Mouse (Mus musculus): ENCODE measurements around the gene Mus81.

Gene Mus81

DNA sequence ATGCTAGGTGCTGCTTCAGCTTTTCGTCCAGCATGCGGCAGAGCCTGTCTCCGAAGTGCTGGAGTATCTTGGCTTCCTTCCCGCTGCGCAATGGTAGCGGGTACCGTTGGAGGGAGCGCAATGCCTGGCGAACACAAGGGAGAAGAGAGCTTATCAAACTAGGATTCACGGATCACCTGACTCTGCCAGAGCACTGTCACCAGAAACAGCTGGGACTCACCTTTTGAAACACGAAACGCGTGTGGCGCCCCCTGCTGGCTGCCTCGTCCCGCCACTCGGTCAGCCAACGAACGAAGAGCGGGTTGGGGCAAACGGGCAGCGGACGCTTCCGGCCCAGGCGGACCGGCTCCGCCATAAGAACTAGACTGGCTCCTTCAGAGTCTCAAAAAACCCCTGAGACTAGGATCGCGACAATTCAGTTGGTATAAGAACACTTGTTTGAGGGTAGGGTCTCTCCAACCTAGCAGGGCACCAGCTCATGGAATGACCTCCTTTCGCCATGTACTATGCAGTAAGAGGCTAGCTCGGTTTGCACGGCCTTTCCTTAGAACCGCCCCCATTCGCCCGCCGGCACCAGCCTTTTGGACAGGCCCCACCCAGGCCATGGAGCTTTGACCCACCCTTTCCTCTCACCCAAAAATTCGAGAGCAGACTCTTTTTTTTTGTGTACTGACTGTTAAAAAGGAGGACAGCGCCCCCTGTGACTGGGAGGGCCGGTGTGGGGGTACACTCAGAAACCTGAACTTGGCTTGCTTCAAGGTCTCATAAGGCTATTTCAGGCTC, at the start of gene Mus81:
Gene Mus81 (minus strand): TSS at position 635 of the 783 bp plus-strand sequence.
- peak; percentile 98 to 99 for DNase-seq (ENCODE audit: inconsistent age in 2 of 2, low spot score in 1 of 2)

DNA sequence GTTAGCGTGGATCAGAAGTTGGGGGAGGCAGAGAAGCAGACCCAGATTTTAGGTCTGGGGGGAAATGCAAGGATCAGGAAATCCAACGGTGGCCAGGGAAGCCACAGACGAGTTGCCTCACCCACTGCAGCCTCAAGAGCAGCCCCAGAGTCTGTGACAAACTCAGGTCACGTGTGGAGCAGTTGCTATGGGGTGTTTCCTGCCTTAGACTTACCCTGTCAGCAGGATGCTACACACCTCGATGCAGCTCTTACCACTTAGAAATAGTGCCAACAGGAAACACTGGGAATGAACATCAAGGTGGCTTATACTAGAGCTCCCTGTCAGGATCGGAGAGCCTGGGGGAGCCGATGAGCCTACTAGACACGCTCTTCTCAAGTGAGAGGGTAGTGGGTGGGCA, 44.3 kb upstream of the Mus81 start:
- no peak for DNase-seq (ENCODE audit: inconsistent age in 2 of 2, low spot score in 1 of 2)

DNA sequence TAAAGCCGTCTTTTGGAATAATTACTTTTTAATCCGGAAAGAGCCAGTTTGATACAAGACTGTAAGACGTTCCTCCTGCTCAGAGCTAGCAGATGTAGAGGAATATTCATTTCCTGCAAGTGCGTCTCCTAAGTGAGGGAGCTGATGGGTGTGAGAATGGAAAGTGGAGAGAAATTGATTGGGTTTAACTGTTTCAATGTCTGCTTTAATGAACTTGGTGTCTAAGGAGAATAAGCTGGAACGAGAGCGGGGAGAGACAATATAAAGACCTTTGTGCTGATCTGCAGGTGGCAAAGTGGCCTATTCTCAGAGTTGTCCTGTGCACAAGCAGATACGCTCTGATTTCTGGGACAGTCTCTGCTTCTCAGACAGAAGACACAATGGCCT, 41.9 kb upstream of the Mus81 start:
- DNase-seq (ENCODE audit: inconsistent age in 2 of 2, low spot score in 1 of 2): no peak

DNA sequence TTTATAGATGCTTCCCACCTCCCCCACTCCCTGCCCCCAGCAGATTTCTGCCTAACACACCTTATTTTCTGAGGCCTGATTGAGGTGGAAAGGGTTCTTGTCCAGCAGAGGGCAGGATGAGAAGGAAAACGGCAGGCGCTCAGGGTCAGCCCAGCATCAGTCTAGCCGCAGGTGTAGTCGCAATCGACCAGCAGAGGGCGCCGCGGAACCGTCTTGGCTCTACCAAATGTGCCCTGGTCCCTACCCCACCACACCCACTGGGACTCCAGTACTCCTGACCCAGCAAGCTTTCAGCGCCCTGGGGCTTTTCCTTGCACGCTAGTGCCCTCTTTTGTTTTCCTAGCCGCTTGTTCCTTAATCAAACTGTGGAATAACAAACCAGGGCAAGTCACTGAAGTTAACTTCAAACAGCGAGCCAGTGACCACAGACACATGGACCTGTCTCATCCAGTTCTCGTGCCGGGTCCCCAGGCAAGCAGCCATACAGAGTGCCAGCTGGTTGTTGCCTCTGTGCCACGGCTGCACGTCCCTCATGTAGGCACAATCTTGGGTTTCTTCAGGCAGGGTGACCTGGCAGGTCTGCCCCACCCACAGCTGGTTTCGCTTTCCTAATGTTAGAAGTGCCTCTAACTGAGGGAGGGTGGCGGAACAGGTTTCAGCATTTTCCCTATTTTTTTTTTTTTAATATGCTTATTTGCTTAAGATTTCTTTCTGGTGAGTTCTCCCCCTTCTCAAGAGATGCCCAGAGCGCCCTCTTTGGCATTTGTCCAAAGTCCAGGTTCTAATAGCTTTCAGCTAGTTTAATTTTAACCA, 41.3 kb upstream of the Mus81 start:
- DNase-seq (ENCODE audit: inconsistent age in 2 of 2, low spot score in 1 of 2): peak; percentile 96 to 99

DNA sequence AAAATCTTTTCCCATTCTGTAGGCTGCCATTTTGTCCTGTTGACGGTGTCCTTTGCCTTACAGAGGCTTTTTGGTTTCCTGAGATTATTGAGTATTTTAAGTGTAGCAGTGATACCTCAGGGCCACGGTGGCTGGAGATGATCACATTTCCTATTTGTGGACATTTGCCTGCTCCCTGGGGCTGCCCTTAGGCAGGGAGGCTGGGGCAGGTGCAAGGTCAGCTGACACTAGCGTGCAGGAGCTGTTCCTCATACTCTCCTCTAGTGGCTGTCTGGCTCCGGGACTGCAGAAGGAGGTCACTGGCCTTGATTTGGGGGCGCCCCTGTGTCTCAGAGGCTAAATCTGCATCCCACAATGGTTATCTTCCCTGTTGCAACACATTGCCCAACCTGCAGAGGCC, 37.0 kb upstream of the Mus81 start:
- DNase-seq (ENCODE audit: inconsistent age in 2 of 2, low spot score in 1 of 2): no peak

DNA sequence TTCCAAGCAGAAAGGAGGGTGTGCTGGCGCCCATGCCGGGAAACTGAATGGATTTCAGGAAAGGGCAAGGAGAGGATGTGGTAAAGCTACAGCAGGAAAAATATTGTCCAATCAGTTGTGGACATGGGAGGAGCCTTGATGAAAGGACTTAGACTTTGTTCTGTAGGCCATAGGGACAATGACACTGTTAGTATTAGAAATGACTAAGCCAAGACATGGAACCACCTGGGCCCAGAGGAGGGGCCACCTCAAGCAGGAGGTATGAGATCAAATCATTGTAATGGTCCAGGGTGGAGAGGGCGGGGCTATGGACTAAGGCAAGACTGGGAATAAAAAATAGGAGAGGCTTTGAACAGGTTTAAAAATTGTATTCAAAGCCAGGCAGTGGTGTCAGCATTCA, 30.5 kb upstream of the Mus81 start:
- no peak for DNase-seq (ENCODE audit: inconsistent age in 2 of 2, low spot score in 1 of 2)

DNA sequence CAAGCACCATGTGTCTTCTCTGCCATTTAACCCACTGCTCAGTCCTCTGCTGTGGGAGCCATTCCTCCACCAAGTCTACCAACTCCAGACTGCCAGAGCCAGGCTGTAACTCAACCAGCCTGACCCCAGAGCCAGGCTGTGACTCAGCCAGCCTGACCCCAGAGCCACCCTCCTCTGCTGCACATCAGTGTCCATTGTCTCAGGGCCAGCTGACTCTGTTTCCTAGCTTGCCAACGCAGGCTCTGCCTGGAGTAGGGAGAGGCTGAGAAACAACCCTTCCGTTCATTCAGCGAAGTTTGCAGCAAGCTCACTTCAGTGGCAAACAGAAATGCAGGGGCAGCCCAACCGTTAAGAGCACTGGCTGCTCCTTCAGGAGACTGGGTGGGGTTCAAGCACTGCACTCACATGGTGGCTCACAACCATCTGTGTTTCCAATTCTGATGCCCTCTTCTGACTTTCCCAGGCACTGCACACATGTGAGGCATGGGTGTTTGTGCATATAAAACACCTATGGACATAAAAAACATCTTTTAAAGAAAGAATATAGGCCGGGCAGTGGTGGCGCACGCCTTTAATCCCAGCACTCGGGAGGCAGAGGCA, 28.8 kb upstream of the Mus81 start:
- DNase-seq (ENCODE audit: inconsistent age in 2 of 2, low spot score in 1 of 2): peak; percentile 23 to 41

DNA sequence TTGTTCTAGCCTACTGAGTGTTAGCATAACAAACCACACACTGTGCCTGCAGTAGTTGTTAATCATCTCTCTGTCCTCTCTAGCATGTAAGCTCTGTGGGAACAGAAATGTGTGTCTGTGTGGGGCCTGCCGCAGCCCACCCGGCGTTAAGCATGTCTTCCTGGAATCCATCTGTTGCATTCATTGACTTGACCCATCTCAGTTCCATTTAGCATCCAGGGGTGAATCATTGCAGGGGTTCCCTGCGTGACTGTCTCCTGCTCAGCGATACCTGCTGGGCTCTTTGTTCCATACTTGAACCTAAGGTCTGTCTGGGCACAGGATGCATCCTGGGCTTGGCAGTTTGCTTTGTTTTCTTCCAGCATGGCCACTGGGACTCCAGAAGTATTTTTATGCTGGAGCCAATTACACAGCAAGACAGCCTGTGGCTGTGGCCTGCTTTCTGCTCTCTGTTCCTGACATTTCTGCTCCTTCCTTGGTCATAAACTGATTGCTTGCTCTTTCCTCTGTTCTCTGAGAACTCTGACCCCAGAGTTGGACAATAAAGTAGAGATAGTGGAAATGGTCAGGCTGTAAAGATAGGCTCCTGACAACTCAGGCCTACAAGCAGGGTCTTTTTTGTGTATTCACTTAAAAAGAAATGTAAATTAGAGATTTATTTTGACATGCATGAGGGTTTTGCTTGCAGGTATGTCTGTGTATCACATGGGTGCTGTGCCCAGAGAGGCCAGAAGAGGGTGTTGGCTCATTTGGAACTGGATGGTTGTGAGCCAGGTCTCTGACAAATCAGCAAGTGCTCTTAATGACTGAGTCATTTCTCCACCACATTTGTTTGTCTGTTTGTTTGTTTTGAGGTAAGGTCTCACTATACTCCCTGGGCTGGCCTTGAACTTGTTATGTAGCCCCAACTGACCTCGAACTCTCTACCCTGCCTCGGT, 27.9 kb upstream of the Mus81 start:
- peak in 1 of 2 experiments; percentile 43 for DNase-seq (ENCODE audit: inconsistent age in 2 of 2, low spot score in 1 of 2)

DNA sequence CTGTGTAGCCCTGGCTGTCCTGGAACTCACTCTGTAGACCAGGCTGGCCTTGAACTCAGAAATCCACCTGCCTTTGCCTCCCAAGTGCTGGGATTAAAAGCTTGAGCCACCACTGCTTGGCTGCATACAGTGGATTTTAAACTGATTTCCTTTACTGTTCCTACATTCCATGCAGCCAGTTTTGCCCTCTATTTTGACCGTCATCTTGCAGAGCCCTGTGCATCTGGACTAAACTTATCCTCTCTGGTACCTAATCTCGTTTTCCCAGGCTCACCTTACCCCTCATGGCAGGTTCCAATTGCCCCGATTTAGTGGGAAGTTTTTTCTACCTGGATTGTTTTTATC, 24.8 kb upstream of the Mus81 start:
- no peak for DNase-seq (ENCODE audit: inconsistent age in 2 of 2, low spot score in 1 of 2)

DNA sequence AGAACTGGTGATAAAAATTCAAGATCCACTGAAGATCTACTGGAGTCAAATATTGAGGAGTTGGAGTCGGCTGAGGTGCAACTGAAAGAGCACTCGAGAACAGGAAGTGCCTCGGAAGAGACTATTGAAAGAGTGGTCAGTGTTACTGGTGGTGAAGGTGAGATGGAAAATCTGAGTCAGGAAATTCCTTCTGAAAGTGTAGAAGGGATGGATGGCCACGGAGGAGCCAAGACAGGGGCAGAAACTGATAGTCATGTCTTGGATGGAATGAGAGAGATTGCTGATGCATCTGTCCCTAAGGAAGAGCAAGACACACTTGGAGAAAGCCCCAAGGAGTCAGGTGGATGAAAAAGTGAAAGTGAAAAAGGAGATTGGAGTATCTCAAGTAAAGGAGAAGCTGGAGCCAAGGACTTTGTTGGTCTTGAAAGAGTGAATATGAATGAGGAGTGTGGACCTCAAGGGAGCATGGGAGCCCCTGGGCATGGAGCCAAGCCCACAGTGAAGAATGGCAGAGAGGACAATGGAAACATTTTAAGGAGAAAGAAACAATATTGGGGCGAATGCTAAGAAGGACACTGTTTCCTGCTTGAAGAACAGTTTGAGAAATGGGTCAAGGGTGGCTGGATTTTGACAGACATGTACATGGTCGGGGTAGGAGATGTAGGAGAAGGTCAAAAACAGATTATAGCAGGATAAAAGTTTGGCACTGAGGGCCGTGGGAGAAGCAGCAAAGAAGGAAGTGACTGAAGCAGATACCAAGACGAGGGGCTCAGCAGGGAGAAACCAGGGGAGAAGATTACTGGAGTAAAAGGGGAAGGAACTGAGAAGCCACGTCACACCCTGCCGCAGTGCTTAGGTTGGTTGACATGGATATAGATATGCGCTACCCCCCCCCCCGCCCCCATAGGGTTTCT, 24.1 kb upstream of the Mus81 start:
- peak; percentile 10 to 37 for DNase-seq (ENCODE audit: inconsistent age in 2 of 2, low spot score in 1 of 2)

DNA sequence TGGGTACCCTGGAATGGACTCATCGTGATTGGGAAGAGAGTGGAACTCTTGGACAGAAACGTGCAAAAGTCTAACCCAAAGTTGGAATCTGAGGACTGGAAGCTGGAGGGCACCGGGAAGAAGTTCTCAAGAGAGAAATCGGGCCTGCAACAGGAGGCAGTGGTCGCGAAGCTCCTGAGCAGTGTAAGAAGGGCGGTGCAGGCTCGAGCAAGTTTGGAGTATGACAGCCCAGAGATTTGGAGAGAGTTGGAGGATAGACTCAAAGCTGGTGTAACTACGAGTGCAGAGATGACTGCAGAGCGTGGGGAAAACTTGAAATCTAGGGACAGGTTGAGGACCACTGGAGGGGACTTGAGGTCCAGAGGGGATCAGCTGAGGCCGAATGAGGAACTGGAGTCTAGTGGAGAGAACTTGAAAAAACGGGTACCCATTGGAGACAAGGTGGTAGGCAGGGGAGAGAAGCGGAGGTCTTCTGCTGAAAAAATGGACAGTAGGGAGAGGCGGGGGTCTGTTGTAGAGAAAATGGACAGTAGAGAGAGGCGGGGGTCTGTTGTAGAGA, 23.0 kb upstream of the Mus81 start:
- DNase-seq (ENCODE audit: inconsistent age in 2 of 2, low spot score in 1 of 2): no peak

DNA sequence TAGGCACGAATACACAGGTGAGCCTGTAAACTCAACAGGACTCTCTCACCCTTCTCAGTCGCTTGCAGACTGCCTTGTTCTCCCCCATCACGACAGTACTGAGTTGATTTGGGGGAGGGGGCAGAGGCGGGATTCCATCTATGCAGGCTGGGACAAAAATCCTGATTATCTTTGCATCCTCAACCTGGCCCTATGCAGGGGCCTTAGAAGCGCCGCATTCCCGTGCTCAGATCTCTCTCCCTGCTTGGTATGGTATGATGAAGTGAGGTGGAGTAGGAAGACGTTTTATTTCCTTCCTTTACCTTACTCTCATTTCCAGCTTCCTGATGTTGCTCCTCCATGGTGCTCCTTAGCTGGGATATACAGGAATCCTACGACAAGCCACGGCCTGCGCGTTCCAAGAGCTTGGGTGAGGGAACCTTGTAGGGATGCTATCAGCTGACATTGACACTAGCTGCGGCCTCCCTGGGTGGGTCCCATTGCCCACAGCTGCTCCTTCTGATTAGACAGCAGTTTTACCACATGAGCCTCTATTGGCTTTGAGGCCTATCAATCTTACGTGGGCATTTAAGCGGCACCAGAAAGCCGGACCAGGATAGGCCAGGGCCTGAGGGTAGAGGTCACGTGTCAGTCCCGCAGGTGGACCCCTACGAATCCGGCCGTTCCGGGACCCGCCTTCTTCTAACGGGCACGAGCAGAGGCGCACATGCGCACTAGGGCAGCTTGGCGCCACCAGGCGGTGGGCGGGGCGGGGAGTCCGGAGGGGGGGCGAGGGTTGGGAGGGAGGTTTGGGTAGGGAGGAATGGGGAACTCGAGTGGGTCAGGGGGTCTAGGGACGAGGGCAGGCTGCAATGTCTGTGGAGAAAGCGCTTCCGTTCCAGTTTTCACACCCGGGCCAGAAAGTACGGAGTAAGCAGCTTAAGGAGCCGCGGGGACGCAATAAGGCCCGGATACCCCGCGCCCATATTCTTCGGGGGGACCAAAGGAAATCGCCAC, 22.1 kb upstream of the Mus81 start, which contains the start of gene Snx32:
Gene Snx32 (minus strand): TSS at position 508 of the 996 bp plus-strand sequence.
- DNase-seq (ENCODE audit: inconsistent age in 2 of 2, low spot score in 1 of 2): peak; percentile 99

DNA sequence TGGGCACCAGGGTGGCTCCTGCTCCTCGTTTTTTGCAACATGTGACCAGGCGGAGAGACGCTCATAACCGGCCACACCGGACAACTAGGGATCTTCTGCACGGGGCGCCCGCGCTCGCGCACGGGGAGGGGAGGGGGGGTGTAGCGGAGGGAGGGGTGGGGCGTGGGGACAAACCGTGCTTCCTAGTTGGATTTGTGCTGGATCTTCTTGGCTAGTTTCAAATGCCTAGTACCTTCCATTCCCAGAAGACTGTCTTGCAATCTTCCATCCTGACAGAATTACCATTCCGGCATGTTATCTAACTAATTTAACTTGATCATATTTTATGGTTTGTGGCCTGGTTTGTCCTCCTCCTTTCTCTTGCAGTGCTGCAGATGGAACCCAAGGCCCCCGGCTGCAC, 15.5 kb upstream of the Mus81 start, which contains the start of gene 1700020D05Rik:
Gene 1700020D05Rik (minus strand): TSS at position 101 of the 400 bp plus-strand sequence.
- no peak for DNase-seq (ENCODE audit: inconsistent age in 2 of 2, low spot score in 1 of 2)

DNA sequence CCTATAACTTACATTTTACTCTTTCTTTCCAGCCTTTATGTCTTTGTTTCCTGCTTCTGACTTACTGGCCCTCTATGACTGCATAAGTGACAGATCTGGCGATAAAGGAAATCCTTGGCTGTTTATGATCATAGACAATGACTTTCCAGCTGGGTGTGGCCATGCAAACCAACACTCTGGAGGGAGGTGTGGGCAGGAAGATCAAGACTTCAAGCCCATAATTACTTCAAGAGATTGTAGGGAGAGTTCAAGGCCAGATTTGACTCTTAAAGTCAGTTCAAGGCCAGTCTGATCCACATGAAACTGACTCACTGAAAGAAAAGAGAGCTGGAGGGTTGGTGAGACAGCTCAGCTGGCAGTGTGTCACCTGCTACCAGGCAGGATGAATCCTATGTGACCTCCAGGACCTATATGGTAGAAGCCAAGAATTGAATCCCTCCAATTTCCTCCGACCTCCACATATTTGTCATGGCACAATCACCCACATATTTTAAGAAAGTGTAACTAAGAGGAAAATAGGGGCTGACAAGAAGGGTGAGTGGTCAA, 12.2 kb upstream of the Mus81 start:
- peak; percentile 67 to 79 for DNase-seq (ENCODE audit: inconsistent age in 2 of 2, low spot score in 1 of 2)

DNA sequence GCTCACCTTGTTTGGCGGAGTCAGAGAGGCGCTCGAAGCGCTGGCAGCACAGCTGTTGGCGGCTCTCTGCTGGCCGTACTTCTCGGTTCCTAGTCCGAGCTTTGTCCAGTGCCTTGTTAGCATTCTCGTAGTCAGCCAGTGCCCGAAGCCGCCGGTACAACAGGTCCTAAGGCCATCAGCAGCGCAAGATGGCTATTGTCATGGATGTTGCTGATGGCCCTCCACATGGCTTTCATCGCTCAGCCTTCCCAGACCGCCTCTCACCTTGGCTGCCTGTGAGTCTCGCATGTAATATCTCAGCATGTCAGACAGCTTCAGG, 7.8 kb upstream of the Mus81 start:
- peak in 1 of 2 experiments; percentile 10 for DNase-seq (ENCODE audit: inconsistent age in 2 of 2, low spot score in 1 of 2)

DNA sequence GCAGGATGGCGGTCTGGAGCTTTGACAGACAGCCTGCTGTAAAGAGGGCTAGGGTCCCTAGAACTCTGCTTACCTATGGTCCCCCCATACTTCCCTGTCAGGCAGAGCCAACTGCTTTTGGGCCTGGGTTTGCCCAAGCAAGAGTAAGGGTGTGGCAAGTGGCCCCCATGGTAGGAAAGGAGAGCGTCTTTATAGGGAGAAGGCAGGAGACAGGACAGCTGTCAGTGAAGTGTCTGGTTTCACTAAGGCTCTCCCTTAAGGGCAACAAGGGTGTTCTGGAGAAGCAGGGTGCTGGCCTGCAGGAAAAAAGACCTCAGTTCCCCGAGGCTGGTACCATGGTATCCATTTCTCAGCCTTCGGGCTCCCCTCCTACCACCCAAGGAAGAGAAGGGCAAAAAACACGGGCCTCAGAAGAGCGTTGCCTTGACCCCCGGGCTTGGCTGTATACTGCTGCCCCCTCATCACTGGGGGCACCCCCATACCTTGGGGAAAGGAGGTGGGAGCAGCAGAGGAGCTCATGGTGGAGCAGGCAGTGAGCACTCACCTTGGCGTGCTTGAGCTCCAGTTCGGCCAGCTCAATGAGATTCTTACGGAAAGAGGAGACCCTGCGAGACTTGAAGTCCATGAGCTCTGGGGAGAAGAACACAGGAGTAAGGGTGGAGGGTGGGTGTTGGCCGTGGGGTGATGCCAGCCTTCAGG, 7.3 kb upstream of the Mus81 start:
- DNase-seq (ENCODE audit: inconsistent age in 2 of 2, low spot score in 1 of 2): peak in 1 of 2 experiments; percentile 39

DNA sequence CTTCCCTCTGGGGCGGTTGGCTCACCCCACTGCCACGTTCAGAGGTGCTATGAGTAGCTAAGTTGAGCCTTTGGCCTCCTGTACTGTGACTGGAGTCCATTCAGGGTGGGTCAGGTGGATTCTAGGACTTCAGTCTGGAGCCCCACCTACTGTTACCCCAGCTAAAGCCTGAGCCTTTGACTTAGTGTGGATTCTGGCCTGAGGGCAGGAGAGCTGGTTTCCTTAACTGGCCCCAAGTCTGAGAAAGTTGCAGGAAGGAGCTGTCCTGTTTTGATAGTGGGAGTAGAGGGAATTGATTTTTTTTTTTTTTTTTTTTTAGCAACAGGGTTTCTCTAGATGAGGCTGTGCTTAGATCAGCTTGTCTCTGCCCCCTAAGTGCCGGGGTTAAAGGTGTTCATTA, 6.1 kb upstream of the Mus81 start:
- no peak for DNase-seq (ENCODE audit: inconsistent age in 2 of 2, low spot score in 1 of 2)

All from adrenal gland, adult (tissue).